Mouse (Mus musculus): ENCODE measurements around the gene Spata17.

The Spata17 gene

DNA sequence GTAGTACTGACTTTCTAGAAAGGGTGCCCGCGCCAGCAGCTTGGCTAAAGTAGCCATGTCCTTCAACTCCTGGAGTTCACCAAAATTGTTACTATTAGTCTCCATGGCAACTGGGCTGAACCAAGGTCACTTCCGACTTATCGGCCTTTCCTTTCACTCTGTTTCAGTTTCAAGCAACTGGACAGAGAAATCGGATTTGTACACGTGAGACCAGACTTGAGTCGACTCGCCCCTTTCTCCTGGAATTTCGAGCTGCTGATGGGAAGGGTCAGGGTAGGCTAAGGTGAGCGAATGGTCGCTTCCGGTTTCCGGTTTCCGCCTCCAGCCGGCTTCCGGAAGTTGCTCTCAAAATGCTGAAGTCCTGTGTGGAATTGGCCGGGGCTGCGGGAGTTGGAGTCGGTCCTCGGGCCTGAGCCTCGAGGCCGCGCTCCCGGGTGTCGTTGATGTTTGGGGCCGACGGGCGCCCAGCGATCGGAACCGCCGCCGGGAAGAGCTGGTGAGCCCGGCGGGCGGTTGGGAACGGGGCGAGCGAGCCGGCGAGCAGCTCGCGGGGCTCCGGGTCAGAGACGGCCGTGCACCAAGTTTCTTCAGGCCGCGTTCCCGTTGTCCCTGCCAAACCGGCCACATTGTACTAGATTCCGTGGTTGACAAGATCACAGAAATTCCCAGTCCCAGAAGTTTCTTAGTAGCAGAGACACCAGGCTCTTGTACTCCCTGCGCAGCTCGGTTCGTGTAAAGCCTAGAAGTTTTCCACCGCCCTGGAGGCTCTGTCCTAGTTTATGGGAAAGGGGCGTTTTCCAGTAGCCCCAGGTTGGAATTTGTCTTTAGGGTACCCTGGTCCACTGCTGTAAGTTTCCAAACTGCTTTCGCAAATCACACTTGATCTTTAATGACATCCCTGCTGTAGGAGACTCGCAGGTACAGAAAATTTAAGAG is at the start of gene Spata17, which contains the start of gene Gpatch2:
Gene Spata17 (minus strand): TSS at position 285 of the 936 bp plus-strand sequence.
Gene Gpatch2 (plus strand): TSS at position 328 of the 936 bp plus-strand sequence.
- in situ Hi-C loops (cut with MboI, MseI): loop anchor here (25.0 kb wide), 1 partner anchor 2003 kb away; the partner anchor contains the start of gene Rab3gap2

DNA sequence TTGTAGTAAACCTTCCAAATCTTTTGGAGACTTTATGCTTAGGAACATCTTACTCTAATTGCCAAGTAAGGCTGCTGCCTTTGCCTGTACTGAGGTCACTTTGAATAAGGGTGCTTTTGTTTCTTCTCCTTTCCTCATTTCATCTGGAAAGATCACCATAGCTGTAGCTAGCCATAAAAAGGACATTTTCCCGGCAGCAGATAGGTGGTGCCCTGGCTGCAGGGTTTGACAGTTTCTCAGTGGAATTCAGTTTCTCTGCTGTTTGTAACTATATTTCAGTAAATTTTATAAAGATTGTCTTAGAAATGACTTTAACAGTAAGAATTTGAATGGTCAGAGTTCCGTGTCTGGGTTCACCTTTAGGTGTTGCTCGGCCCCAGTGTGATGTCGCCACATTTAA is 43.5 kb upstream of the Spata17 start:
- in situ Hi-C loops (cut with MboI, MseI): no loop called here

DNA sequence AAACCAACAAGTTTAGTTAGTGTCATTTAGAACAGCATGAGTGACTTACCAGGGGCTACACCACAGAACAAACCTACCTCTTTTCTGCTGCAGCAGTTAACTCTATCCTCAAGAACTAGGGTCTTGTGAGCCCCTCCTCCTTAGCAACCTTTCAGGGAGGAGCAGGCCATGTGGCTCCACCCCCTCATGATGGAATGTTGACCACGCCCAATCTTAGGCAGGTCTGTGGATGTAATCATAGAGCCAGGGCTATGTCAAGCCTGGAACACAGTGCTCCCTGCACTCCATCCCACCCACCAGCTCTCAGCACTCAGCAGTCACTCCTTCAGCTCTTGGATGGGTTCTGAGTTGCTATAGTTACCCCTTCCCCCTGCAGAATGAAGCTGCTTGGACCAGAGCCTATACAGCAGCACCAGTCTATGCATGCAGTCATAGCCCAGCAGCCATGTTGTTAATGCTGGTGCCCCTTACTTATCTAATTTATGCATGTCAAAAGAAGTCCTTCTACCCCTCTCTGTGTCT is 35.5 kb upstream of the Spata17 start:
- in situ Hi-C loops (cut with MboI, MseI): no loop called here

DNA sequence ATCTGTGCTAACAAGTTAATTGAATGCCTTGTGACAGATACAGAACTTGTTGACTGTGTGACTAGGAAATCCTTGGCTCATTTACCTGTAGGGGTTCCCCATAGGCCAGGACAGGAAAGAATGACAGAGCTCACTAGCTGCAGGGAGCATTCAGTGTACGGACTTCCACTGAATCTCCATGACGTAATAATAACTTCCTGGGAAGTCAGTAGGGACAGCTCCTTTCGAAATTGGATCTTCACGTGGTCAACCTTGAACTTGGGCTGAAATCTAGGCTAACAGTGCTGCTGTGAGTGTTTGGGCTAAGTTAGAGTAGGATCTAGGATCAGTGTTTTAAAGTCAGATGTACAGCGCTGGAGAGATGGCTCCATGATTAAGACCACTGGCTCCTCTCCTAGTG is 29.5 kb upstream of the Spata17 start:
- in situ Hi-C loops (cut with MboI, MseI): no loop called here

DNA sequence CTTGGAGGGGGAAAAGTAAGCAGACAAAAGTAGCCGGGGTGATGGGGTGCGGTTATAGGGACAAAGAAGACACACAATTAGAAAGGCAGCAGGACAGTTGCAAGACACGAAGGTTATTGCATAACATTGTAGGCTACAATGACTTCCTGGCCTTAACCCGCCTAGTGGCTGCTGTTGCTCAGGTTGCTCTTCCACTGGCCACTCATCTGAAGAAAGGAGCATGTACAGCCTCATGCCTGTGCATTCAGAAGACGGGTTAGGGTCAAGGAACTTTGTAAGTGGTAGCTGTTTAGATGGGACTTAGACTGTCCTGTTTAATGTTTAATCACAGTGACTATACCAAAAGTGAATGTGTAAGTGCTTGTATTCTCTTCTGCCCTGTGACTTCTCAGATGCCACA is 26.1 kb upstream of the Spata17 start:
- in situ Hi-C loops (cut with MboI, MseI): no loop called here

DNA sequence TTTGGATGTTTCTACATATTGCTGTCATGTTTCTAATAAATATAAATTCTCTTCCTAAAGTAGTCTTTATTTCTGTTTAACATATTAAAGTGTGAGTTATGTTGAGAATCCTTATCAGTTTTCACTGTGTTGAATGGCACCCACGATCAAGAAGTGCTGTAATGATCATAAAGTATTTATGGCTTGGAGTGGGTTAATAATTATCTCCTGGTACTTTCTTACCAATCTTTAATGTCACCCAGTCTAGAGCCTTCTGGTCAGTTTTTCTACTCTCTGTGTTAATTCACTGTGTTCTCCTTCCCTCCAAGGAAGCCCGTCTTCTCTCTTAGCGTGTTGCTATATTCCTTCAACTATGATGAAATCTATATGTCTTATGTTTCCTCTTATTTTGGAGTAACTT is 25.0 kb upstream of the Spata17 start:
- in situ Hi-C loops (cut with MboI, MseI): no loop called here

DNA sequence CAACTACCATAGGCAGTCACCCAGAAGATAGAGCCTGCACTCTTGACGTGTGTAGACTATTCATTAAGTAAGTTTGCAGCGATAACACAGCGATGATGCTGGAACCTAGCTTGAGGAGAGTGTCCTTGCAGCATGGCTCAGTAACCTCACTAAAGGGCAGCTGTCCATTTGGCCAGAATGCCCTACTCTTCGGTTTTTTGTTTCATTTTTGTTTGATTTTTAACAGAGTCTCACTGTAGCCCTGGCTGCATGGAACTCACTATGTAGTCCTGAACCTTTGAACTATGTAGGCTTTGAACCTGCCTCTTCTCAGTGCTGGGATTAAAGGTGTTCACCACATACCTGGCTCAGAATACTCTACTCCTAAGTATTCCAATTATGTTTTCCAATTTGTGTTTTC is 22.8 kb upstream of the Spata17 start:
- in situ Hi-C loops (cut with MboI, MseI): loop anchor here (5.0 kb wide), 1 partner anchor 54 kb away; no protein-coding TSS in a partner anchor

DNA sequence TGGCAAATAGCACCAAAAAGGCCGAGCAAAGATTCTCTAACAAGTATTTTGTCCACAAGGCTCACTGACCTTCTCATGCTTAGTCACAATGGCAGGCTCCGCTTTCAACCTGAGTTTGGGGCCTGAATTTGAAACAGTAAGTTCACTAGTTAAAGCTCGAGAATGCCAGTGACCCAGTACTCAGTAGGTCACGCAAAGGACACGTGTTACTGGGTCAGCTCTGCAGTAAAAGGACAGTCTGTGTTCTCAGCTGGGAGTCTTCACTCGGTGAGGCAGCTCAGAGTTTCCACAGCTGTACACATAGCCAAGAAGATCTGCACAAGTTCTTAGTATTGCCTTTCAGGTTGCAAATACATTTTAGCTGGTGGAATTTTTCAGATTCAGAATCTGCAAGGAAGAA is 21.0 kb upstream of the Spata17 start:
- in situ Hi-C loops (cut with MboI, MseI): loop anchor here (5.0 kb wide), 1 partner anchor 56 kb away; no protein-coding TSS in a partner anchor

DNA sequence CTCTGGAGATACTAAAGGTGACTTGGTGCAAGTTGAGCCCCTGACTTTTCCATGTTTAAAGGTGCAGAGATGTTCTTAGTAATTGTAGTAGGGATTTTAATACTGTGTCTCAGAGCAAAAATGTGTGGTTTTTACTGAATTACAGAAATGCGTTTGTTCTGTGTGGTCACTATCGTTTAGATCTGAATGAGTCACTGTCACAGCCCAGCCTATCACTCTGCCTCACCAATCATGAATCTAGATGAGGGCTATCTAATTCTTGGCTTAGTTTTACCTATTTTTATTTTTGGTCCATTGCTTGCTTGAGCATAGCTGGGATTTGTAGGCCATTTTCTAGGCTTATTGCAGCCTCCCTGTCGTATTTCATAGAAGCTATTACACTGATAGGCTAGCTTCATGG is 19.9 kb upstream of the Spata17 start:
- in situ Hi-C loops (cut with MboI, MseI): loop anchor here (5.0 kb wide), 1 partner anchor 57 kb away; no protein-coding TSS in a partner anchor

DNA sequence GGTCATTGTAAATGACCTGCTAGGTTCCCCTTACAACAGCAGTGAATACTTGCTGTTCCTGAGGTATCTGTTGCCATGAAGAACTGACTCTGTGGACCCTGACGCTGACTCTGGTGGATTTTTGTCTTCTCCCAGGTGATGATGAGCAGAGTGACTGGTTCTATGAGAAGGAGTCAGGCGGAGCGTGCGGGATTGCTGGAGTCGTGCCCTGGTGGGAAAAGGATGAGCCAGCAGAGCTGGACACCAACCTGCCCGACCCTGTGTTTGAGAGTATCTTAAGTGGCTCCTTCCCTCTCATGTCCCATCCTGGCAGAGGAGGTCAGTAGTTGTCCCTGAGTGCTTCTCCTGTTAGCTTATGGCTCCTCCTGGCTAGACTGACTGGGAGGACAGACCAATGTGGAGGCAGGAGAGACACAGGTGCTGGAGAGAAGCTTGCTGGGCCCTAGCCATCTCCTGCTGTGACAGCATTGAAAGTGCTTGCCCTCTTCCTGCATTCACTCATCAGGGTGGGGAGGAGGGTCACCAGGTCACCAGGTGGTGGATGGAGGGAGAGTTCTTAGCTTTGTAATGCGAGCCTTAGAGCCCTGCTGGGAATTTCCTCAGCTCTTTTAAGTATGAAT is 17.8 kb upstream of the Spata17 start:
- in situ Hi-C loops (cut with MboI, MseI): loop anchor here (5.0 kb wide), 1 partner anchor 89 kb away; no protein-coding TSS in a partner anchor

DNA sequence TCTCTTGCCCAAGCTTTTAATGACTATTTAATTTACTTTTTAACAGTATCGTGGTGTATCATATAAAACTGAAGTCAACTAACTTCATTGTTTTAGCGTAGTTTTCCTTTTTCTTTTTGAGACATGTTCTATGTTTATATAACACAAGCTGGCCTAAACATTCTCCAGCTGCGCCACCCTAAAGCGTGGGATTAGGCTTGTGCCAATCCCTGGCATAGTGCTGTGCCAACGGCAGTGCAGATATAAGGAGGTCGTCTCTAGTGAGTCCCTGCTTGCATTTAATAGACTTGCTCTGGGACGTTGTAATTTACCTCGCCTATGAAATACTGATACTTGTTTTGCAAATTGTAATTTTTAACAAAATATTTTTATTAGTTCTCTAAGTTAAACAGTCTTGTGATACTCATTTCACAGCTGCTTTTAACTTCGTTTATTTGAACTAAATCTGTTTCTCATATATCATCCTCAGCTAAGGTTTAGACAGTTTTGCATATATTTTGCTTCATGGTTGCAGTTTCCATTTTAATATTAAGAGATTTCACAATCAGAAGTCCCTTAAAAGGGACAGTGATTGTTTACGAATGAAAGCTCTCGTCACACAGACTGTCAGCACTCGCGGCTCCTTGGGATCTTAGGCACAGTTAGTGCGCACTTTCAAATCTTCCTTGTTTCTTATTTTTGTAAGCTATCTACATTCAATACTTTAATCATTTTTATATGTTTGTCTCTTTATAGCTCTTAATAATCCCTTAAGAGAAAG is 17.1 kb upstream of the Spata17 start:
- in situ Hi-C loops (cut with MboI, MseI): loop anchor here (5.0 kb wide), 1 partner anchor 90 kb away; no protein-coding TSS in a partner anchor

DNA sequence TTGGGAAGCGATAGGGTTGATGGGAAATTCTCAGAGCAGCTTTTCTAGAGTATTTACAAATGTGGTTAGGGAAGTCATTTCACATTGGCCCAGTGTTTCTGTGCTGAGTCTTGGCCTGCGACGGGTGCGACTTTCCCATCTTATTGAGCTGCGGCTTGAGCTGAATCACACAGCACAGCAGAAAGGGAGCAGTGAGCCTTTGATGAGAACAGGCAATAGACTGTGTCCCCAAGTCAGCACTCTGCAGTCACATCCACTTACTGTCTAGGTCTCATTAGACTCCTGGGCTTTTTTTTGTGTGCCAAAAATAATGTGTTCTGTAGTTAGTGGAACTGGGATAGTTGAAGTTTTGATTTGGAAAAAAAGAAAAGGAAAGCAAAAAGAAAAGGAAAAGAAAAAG is 15.0 kb upstream of the Spata17 start:
- in situ Hi-C loops (cut with MboI, MseI): loop anchor here (5.0 kb wide), 1 partner anchor 92 kb away; no protein-coding TSS in a partner anchor

DNA sequence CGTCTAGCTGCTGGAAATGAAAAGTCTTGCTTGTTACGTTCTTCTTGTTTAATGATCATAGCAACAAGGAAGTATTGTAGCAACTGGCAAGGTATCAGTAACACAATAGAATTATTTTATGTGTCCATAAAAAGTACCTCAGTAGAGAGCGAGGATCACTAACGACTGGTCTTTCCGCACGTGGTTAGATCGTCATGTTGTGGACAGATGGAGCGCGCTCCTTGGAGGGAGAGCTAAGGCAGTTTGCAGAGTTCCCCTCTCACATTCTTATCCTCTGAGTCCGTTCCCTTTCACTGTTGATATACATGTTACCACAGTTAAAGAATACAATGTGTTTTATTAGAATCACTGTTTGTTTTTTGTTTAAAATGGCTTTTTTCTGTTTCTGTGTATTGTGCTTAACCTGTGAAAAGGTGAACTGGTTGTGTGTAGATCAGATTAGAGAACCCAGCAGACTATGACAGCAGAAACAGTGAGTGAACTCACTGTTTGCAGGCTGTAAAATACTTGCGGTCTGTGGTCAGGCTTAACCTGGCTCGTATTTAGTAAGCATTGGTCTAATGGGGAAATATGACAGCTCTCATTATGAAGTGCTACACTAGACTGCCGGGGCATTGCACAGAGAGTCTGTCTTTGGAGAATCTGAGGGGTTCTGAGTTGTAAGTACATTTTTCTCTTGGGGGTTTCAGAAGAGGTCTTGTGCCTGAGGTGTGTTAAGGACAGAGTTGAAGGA is 13.3 kb upstream of the Spata17 start:
- in situ Hi-C loops (cut with MboI, MseI): no loop called here

DNA sequence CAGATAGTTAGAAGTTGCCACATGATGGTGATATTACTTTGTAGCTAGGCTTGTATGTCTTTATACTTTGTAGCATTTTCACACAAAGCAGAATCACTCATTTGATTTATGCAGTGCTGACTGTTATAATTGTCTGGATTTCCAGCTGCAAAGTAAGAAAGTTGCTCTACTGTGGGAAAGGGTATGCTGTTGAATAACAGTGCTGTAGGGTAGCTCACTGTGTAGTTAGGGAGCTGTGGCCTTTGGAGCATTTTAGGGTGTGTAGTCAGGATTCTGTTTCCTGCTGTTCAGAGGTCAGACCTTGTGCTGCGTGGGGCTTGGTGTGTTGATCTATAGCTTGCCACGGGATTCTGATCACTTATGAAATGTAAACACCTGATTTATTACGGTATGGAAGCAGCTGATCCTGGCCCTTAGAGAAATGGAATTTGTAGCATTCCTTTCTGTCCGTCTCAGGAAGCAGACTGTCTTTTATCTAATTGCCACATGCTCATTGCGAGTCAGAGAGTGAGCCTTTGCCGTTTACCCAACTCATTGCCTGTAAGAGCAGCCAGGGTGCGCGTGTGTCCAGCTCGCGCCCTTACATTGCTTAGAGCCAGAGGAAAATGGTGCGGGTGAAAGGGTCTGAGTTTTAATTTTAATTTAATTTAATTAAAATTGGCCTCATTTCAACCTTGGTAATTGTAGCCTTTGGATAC is 11.2 kb upstream of the Spata17 start:
- in situ Hi-C loops (cut with MboI, MseI): no loop called here

DNA sequence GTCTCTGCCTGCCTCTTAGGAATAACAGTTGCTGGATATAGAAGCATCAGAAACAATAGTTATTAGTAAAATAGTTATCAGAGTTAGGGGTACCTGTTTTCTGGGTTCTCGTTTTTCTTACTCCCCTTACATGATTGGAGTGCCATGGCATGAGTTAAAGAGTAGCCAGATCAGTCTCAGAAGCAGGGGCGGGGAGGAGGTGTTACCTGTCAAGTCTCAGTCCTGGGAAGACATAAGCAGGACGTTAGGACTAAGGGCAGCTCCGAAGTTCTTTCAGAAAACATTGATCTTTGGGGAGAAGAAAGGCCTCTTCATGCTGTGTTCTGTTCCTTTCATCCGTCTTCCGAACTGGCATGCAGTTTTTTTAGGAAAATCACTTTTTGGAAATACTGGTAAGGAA is 5.5 kb upstream of the Spata17 start:
- in situ Hi-C loops (cut with MboI, MseI): loop anchor here (25.0 kb wide), 1 partner anchor 2008 kb away; the partner anchor contains the start of gene Rab3gap2

DNA sequence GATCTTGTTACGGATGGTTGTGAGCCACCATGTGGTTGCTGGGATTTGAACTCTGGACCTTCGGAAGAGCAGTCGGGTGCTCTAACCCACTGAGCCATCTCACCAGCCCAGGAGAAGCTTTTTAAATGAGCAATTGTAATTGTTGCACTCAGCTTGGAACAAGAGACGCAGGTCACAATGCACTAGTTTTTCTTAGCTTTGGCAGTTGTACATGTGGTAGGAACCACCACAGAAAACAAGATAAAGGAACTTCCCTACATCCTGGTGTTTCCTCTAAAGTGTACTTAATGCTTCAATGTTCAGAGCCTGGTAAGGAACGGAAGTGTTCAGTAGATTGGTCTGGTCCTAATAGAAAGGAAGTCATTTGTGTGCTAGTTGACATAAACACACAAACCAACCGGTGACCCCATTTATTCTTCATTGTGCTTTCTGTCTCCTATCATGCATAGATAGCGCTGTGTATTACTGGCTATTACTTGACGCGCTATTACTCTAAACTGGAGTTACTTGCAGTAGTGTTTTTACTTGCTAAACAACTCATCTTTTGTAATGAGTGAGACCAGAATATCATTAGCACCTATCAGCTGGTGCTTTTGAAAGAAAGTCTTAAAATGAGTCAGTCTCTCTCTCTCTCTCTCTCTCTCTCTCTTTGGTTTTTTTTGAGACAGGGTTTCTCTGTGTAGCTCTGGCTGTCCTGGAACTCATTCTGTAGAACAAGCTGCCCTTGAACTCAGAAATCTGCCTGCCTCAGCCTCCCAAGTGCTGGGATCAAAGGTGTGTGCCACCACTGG is 1.6 kb upstream of the Spata17 start:
- in situ Hi-C loops (cut with MboI, MseI): loop anchor here (25.0 kb wide), 1 partner anchor 2005 kb away; the partner anchor contains the start of gene Rab3gap2

DNA sequence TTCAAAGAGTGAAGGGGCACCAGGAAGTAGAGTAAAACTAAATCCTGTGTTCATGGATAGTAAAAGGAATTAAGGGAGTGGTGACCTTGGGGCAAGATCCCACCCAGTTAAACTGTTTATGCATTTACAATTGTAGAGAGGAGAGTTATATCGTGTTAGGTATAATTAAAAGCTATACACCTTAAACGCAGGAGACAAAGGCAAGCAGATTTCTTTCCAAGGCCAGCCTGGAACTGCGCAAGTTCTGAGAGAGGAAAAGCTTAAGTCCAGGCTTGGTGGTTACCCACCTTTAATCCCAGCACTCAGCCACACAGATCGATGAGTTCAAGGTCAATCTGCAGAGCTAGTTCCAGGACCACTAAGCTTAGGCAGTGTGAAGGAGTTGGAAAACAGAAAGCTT is 4.5 kb downstream of the Spata17 start:
- in situ Hi-C loops (cut with MboI, MseI): loop anchor here (5.0 to 25.0 kb wide), 2 partner anchors 463 to 1998 kb away; partner anchors contain the start of genes Rab3gap2 and Rrp15

DNA sequence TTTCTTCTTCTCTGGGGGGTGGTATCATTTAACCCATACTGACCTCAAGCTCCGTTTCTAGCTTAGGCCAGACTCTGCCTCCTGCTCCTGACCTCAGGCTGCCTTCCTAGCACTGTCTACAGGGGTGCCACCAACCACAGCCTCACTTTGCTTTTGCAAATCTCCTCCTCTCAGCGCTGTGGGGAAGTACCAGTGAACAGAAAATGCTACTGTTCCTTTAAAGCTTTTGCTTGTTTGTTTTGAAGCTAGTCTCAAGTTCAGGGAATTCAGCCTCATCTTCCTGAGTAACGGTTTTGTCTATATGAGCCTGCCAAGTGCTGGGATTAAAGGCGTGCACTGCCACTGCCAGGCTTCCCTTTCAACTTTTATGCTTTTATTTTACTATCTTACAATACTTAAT is 5.8 kb downstream of the Spata17 start:
- in situ Hi-C loops (cut with MboI, MseI): loop anchor here (25.0 kb wide), 1 partner anchor 1997 kb away; the partner anchor contains the start of gene Rab3gap2

DNA sequence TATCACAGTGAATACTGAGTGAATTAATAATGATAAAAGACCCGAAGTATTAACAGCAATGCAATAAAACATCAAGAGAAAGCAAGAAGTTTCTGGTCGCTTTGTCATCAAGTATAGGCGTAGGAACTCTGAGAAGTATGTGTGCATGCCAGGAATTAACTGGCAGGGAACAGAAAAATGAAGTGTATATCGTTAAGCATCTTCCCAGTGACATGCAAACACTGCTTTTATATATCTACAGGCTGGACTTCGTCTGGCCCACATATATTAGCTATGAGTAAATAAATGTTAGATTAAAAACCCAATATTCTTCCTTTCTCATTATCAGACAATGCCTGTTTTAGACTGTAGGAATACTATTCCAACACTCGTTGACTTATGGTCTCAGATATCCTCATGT is 9.8 kb downstream of the Spata17 start:
- in situ Hi-C loops (cut with MboI, MseI): loop anchor here (25.0 kb wide), 1 partner anchor 1993 kb away; the partner anchor contains the start of gene Rab3gap2
